Comparison of ENCODE assay signal across 12 mouse cellular contexts in the genomic region with DNA sequence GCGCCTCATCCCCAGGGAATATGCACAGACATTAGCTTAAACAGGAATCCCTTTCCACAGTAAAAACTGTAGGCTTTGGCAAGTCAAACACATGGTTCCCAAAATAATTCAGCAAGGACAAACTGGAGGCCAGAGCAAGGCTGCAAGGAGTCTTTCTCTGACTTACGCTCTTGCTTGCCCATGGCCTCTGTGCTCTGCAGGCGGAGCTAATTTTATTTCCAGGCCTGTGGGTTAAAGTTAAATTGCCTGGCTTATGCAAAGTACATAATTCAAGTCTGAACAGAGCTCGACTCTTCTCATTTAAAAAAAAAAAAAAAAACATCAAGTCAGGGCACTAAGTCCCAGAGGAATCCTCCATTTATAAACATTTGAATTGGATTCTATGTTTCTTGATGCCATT. TPM values are rescaled to one million over a fixed set of nuclear protein-coding genes. Genes with fewer than 3 reads are reported as not detected.
DNase-seq lines count a peak whose midpoint lies in the region; ATAC-seq and TF ChIP-seq lines count a peak whose summit lies in the region.
"Had no signal": no experiment of that assay in that cellular context is flagged by ENCODE, and none has a peak within 500 bp of the region (broad histone marks: within the 10 kb centered on the region; RNA-seq: fewer than 3 reads in every experiment).

No protein-coding gene starts in this region.

- H3K4me1 ChIP-seq in heart, embryonic 13.5 days = peaks cover 73% of the 10 kb centered on the region
- no peaks in the 10 kb centered on the region; the same call in 1 of the 2 replicates for H3K4me1 ChIP-seq in kidney, adult 2 months (ENCODE audit: control insufficient read depth, insufficient read depth, low read length)
- H3K4me1 ChIP-seq in stomach, embryonic 15.5 days = 0 out of 2 replicates have a peak, but pooled peaks cover 5% of the 10 kb centered on the region
- 0 out of 2 replicates have a peak, but pooled peaks cover under 1% of the 10 kb centered on the region for H3K4me1 ChIP-seq in stomach, postnatal 0 days (replicated peaks; ENCODE audit: control insufficient read depth, insufficient read depth)

- H3K27me3 ChIP-seq in heart, embryonic 13.5 days (replicated peaks) = no peaks in the 10 kb centered on the region
- H3K27me3 ChIP-seq in kidney, adult 2 months (replicated peaks; ENCODE audit: control insufficient read depth, insufficient read depth, low read length) = no peaks in the 10 kb centered on the region
- H3K27me3 ChIP-seq in stomach, embryonic 15.5 days (replicated peaks) = no peaks in the 10 kb centered on the region
- no peaks in the 10 kb centered on the region for H3K27me3 ChIP-seq in stomach, postnatal 0 days (ENCODE audit: control insufficient read depth, insufficient read depth, low read length)
- H3K27me3 ChIP-seq: limb, embryonic 15.5 days had no signal

- H3K4me3 ChIP-seq in heart, embryonic 13.5 days = no peak overlapping the region
- H3K4me3 ChIP-seq in kidney, adult 2 months (ENCODE audit: insufficient read depth, low read depth, low read length) = no peak overlapping the region
- H3K4me3 ChIP-seq in stomach, embryonic 15.5 days (replicated peaks) = no peak overlapping the region
- H3K4me3 ChIP-seq in stomach, postnatal 0 days (ENCODE audit: low read depth, low read length) = no peak overlapping the region
- H3K4me3 ChIP-seq: limb, embryonic 15.5 days had no signal

- WGBS in heart, embryonic 13.5 days = 62% methylated on average over 4 of the region's 4 CpGs
- 50% methylated on average over 4 of the region's 4 CpGs for WGBS in kidney, adult 2 months
- 51% methylated on average over 4 of the region's 4 CpGs for WGBS in stomach, embryonic 15.5 days
- WGBS in stomach, postnatal 0 days = 35% methylated on average over 4 of the region's 4 CpGs

- intact Hi-C loops in heart, postnatal 25 days (cut with DNase I) = no loop called here

- H3K9ac ChIP-seq in heart, embryonic 13.5 days = peak overlapping the region; percentile 52; the same call in 1 of the 2 replicates
- no peak overlapping the region for H3K9ac ChIP-seq in stomach, embryonic 15.5 days
- H3K9ac ChIP-seq in stomach, postnatal 0 days (ENCODE audit: low read length) = no peak overlapping the region
- H3K9ac ChIP-seq: limb, embryonic 15.5 days; lung, embryonic 14.5 days had no signal

- H3K9me3 ChIP-seq in heart, embryonic 13.5 days = no peaks in the 10 kb centered on the region
- H3K9me3 ChIP-seq in stomach, embryonic 15.5 days = no peaks in the 10 kb centered on the region
- H3K9me3 ChIP-seq in stomach, postnatal 0 days (ENCODE audit: control insufficient read depth, low read length) = no peaks in the 10 kb centered on the region
- H3K9me3 ChIP-seq: limb, embryonic 15.5 days had no signal

- no peak for TF ChIP-seq EP300 in stomach, postnatal 0 days (optimal IDR thresholded peaks at IDR 0.05)

- H3K27ac ChIP-seq in heart, embryonic 13.5 days (replicated peaks) = peak overlapping the region; percentile 70
- H3K27ac ChIP-seq in kidney, adult 2 months (ENCODE audit: insufficient read depth, low read depth, low read length) = 0 out of 2 replicates have a peak overlapping the region, but pooled peaks have one; percentile 49
- H3K27ac ChIP-seq in stomach, embryonic 15.5 days = peak overlapping the region; percentile 35; the same call in 1 of the 2 replicates
- no peak overlapping the region; the same call in 1 of the 2 replicates for H3K27ac ChIP-seq in stomach, postnatal 0 days (replicated peaks)
- H3K27ac ChIP-seq: limb, embryonic 15.5 days had no signal

- DNase-seq in heart, postnatal 25 days (ENCODE audit: low spot score) = no peak
- peak; percentile 57 for DNase-seq in kidney, adult 2 months
- no peak for DNase-seq in kidney, adult 18-20 months
- DNase-seq in stomach, postnatal 0 days (ENCODE audit: low spot score) = no peak
- no peak for DNase-seq in layer of hippocampus, postnatal 14 days (ENCODE audit: low spot score in 2 of 2)
- DNase-seq: cerebellum, postnatal 10 days; lung, embryonic 14.5 days; thymus, postnatal 14 days had no signal

- TF ChIP-seq POLR2A in kidney, adult 2 months (IDR thresholded peaks at IDR 0.05; ENCODE audit: low read depth, low read length) = no peak

- H3K36me3 ChIP-seq in heart, embryonic 13.5 days = no peaks in the 10 kb centered on the region
- H3K36me3 ChIP-seq in kidney, adult 2 months (ENCODE audit: control insufficient read depth, insufficient read depth, low read length) = no peaks in the 10 kb centered on the region
- no peaks in the 10 kb centered on the region for H3K36me3 ChIP-seq in stomach, embryonic 15.5 days
- no peaks in the 10 kb centered on the region for H3K36me3 ChIP-seq in stomach, postnatal 0 days (ENCODE audit: control insufficient read depth, insufficient read depth, low read length)
- H3K36me3 ChIP-seq: limb, embryonic 15.5 days had no signal

- no peak for TF ChIP-seq CTCF in kidney, adult 2 months (conservative IDR thresholded peaks at IDR 0.05; ENCODE audit: insufficient read depth, insufficient read length, low read depth, low read length)
- no peak for TF ChIP-seq CTCF in stomach, postnatal 0 days (IDR thresholded peaks at IDR 0.05; ENCODE audit: low read depth)

- no peak overlapping the region for H3K4me2 ChIP-seq in heart, embryonic 13.5 days
- no peak overlapping the region for H3K4me2 ChIP-seq in stomach, embryonic 15.5 days
- H3K4me2 ChIP-seq in stomach, postnatal 0 days (replicated peaks; ENCODE audit: low read depth) = no peak overlapping the region
- H3K4me2 ChIP-seq: limb, embryonic 15.5 days; lung, embryonic 14.5 days had no signal

- ATAC-seq in heart, embryonic 13.5 days (ENCODE audit: extremely low read depth, insufficient number of reproducible peaks, low FRiP score, low TSS enrichment) = no peak
- no peak for ATAC-seq in stomach, embryonic 15.5 days (ENCODE audit: insufficient read depth, low FRiP score, low read depth)
- ATAC-seq in stomach, postnatal 0 days (ENCODE audit: low FRiP score, low TSS enrichment) = no peak
- ATAC-seq: intestine, embryonic 16.5 days had no signal

RNA-seq across cellular contexts. Expression of a gene that starts 16.7 kb away (rescaled TPM):
- polyA plus RNA-seq in heart, embryonic 13.5 days (2015; fragmentation: Nextera tagmentation; extraction: Ambion mirVana) = 27.1 and 31.3 TPM in 2 replicates
- 10 to 100 TPM; 32.5 to 37.7 TPM for total RNA-seq in heart, postnatal 25 days (2021)
- 10.2 and 12.9 TPM in 2 replicates for polyA plus RNA-seq in kidney, adult 2 months (2012; rRNA removed)
- polyA plus RNA-seq in stomach, embryonic 15.5 days (2015; fragmentation: Nextera tagmentation; extraction: Ambion mirVana) = 24.1 and 24.9 TPM in 2 replicates
- 13.9 and 15.3 TPM in 2 replicates for polyA plus RNA-seq in stomach, postnatal 0 days (2015; fragmentation: Nextera tagmentation; extraction: Ambion mirVana)
- total RNA-seq in layer of hippocampus, postnatal 14 days (2021) = 10 to 100 TPM; 42.4 to 45.3 TPM
